In the genomic region with DNA sequence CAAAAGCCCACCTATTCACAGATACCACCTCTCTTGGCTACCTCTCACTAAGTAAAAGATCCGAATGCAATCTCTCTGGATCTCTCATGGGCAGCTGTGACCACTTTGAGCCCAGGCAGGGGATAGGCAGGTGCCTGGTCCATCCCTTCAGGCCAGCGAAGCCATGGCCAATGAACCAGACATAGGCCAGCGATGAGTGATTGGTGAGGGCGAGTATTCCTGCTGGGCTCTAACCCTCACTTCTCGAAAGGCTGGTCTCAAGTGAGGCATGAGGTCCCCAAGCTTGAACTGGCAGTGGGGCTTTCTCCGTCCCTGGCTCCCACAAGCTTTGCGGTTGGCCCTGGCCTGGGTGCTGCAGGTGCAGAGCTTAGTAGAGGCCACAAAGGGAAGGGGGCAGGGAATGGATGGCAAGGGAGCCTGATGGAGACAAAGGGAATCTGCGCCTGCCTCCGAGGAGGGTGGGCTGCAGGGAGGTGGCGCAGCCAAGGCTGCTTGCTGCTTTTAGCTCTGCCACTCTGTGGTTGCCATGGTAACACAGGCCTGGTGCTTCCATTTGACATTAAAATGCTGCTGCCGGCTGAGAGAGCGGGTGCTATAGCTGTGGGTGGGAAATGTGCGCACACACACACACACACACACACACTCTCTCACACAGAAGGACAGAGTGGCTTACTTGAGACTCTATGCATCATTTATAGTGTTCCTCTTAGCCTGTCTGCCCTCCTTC, we compare ENCODE assay signal across 8 mouse cellular contexts. TPM values are rescaled to one million over a fixed set of nuclear protein-coding genes. Genes with fewer than 3 reads are reported as not detected.
A peak's percentile ranks its signal among the peaks of the same experiment; 100 is the strongest.
DNase-seq lines count a peak whose midpoint lies in the region; ATAC-seq and TF ChIP-seq lines count a peak whose summit lies in the region.
"Had no signal": no experiment of that assay in that cellular context is flagged by ENCODE, and none has a peak within 500 bp of the region (broad histone marks: within the 10 kb centered on the region; RNA-seq: fewer than 3 reads in every experiment).

No protein-coding gene starts in this region.

- no peak for ATAC-seq in activated CD4-positive, CD25-positive, alpha-beta regulatory T cell, adult 4 months

- H3K27ac ChIP-seq in olfactory bulb, adult 2 months (ENCODE audit: insufficient read depth, low read depth, low read length), result peak overlapping the region; percentile 99

- WGBS in olfactory bulb, adult 2 months, result 19% methylated on average over 13 of the region's 13 CpGs

- TF ChIP-seq POLR2A in olfactory bulb, adult 2 months (IDR thresholded peaks at IDR 0.05; ENCODE audit: insufficient read depth, low read depth, low read length), result peak; percentile 59; the same call in 1 of the 2 replicates

- peak; percentile 36 for DNase-seq in T-cell, adult 2 months (ENCODE audit: low spot score)
- DNase-seq in cerebellum, postnatal 14 days, result peak; percentile 84 to 88
- peak; percentile 71 to 81 for DNase-seq in frontal cortex, postnatal 25 days (ENCODE audit: low spot score in 2 of 2)
- DNase-seq in left cerebral cortex, adult 9 months (ENCODE audit: low spot score in 2 of 2), result peak; percentile 96 to 97
- DNase-seq in gastrocnemius, postnatal 25 days, result no peak

- no peak for TF ChIP-seq CTCF in olfactory bulb, adult 2 months (IDR thresholded peaks at IDR 0.05; ENCODE audit: insufficient read depth, low read depth, low read length)

- H3K4me1 ChIP-seq in olfactory bulb, adult 2 months (ENCODE audit: control insufficient read depth, insufficient read depth, low read length), result peaks cover 65% of the 10 kb centered on the region

- no peak overlapping the region for H3K4me3 ChIP-seq in olfactory bulb, adult 2 months (ENCODE audit: insufficient read depth, low read depth, low read length)
- H3K4me3 ChIP-seq: erythroblast, embryonic 14.5 days had no signal

RNA-seq across cellular contexts. Expression of a gene that starts 27.1 kb away (rescaled TPM):
- polyA plus RNA-seq in olfactory bulb, adult 2 months (2012; ENCODE audit: insufficient read depth, insufficient read length, low replicate concordance, missing spikeins), result 97.4 and 147 TPM in 2 replicates
- total RNA-seq in gastrocnemius, postnatal 25 days (2021), result under 1 TPM; 0.36 to 0.75 TPM
- polyA plus RNA-seq in activated CD4-positive, CD25-positive, alpha-beta regulatory T cell, adult 4 months (2017; shearing (Covaris generic)), result under 1 TPM; 0.89 to 0.98 TPM

Comparison
In these comparisons a context has a peak if more than half of its experiments do, and no peak if none do; other contexts are left out.
1. RNA of a gene that starts 27.1 kb away (polyA plus RNA-seq): 97.4 to 147 TPM in olfactory bulb, adult 2 months; 0.89 to 0.98 TPM in activated CD4-positive, CD25-positive, alpha-beta regulatory T cell, adult 4 months; every median in the first group is over 10 times any median in the second.